Mouse (Mus musculus) C2C12 (cell line): ENCODE data around the gene Ccdc12.

Experiments used
- CEBPB ChIP-seq: IDR thresholded peaks from one replicate; pipeline ENCODE4 v1.6.1; 2011; ENCODE audit warnings: low read depth, mild to moderate bottlenecking, control low read depth, moderate library complexity
- CTCF ChIP-seq: IDR thresholded peaks from one replicate; pipeline ENCODE4 v1.5.1; 2011; ENCODE audit not compliant: control insufficient read depth, insufficient read depth, insufficient read length
- MAX ChIP-seq: IDR thresholded peaks from one replicate; pipeline ENCODE4 v1.6.1; 2011; ENCODE audit warnings: mild to moderate bottlenecking, control low read depth
- MYOD1 ChIP-seq: IDR thresholded peaks from one replicate; pipeline ENCODE4 v1.6.1; 2011; ENCODE audit warnings: low read depth; ENCODE audit not compliant: control insufficient read depth, insufficient read length
- MYOG ChIP-seq: IDR thresholded peaks from one replicate; pipeline ENCODE4 v1.6.1; 2011; ENCODE audit not compliant: control insufficient read depth, insufficient read length; ENCODE audit errors: extremely low read depth
- USF1 ChIP-seq: IDR thresholded peaks from one replicate; pipeline ENCODE4 v1.6.1; 2011; ENCODE audit warnings: low read depth, mild to moderate bottlenecking, control low read depth, moderate library complexity

GRCm38 (mm10) chr9:110682255-110682654, 26.0 kb downstream of the Ccdc12 start:
- TF ChIP-seq CTCF (no peak), USF1 (no peak), MYOD1 (no peak), CEBPB (no peak), MYOG (no peak), MAX (no peak)
